Mouse (Mus musculus) NIH3T3 (cell line): Measurements from ENCODE around the gene Ube2b.

ENCODE experiments used
- DNase-seq: peaks from one replicate; pipeline ENCODE4 v3.0.0-alpha.2; 2012; ENCODE audit warnings: low read depth

Gene Ube2b

DNA sequence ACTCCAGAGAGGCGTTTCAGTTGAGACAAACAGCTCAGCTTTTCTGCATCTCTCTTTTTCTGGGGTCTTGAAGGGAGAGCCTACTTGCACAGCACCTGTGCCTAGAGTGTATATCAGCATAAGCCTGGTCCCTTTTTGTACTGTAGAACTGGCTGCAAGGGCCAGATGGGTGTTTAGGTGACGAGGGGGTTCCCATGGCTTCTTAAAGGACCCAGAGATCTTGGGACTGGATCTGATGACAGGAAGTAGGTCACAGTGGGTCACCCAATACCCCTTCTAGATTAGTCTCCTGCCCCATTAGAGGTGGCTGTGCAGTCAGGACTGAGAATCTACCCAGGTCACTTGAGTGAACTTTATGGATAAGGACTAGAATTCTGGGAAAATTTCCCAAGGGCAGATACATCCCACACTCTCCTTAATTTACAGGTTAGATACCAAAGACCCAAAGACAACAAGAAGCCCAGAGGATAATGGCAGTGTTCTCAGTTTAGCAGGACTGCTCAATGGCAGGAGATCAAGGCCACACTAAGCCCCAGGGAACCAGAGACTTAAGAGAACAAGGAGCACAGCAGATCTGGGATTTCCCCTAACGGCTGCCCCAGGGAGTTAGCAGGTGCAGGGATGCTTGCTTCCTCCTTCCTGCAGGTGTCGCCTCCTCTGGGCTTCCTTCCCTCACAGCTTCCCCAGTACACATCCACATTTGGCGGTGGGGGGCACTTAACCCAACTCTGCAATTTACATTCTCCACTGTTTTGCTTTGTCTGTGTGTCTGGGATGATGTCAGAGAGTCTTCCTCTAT lies 64.7 kb downstream of the Ube2b start:
- no peak for DNase-seq
